Mouse (Mus musculus): ENCODE measurements around the gene Nmrk1. TPM values are rescaled to one million over a fixed set of nuclear protein-coding genes. Genes with fewer than 3 reads are reported as not detected.

Nmrk1 gene
- polyA plus RNA-seq, 1 experiment from 2014 or later, result 14.6 TPM

GRCm38 (mm10) chr19:18673116-18673515 is 41.4 kb downstream of the Nmrk1 start:
- WGBS, result 47% methylated on average over 4 of the region's 4 CpGs
- no peak overlapping the region for H3K4me3 ChIP-seq (replicated peaks)
- H3K27ac ChIP-seq, result no peak overlapping the region
- H3K27me3 ChIP-seq (replicated peaks), result no peaks in the 10 kb centered on the region
- no peak for ATAC-seq (ENCODE audit: insufficient read depth, low FRiP score, low read depth)
- no peaks in the 10 kb centered on the region for H3K36me3 ChIP-seq
- H3K9me3 ChIP-seq, result no peaks in the 10 kb centered on the region
- peak overlapping the region; percentile 69; the same call in 1 of the 2 replicates for H3K4me2 ChIP-seq
- peaks cover 18% of the 10 kb centered on the region; the same call in 1 of the 2 replicates for H3K4me1 ChIP-seq
- no peak overlapping the region for H3K9ac ChIP-seq

- Histone ChIP-seq H3K9me3 (no peaks in the 10 kb centered on the region), H3K27ac (no peak overlapping the region), H3K4me3 (replicated peaks) (no peak overlapping the region), H3K4me2 (no peak overlapping the region), H3K27me3 (replicated peaks) (no peaks in the 10 kb centered on the region), H3K4me1 (no peaks in the 10 kb centered on the region), H3K9ac (no peak overlapping the region), H3K36me3 (peaks cover 11% of the 10 kb centered on the region; the same call in 1 of the 2 replicates)
- 63% methylated on average over 4 of the region's 4 CpGs for WGBS
- no peak for ATAC-seq (ENCODE audit: insufficient read depth, low FRiP score, low read depth)
Measured at GRCm38 (mm10) chr19:18682142-18682541, 50.4 kb downstream of the Nmrk1 start.

DNA sequence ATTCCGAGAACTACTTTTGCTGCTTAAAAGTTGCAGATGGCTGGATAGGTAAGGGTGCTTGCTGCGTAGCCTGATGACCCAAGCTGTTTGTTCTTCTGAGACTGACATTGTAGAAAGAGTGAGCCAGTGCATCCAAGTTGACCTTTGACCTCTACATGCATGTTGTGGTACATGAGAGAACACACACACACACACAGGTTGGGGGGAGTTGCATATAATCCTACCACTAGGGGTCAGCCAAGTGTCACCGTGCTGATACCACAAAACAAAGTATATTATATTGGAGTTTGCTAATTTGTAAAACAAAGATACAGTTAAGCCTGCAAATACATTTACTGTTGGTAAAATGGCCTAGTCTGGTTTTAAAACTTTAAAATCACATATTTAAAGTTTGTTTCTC is 55.8 kb downstream of the Nmrk1 start:
- no peaks in the 10 kb centered on the region for H3K27me3 ChIP-seq (replicated peaks)
- no peak overlapping the region for H3K4me3 ChIP-seq (replicated peaks)
- 70% methylated on average over 3 of the region's 3 CpGs for WGBS
- H3K4me2 ChIP-seq, result no peak overlapping the region
- H3K36me3 ChIP-seq, result no peaks in the 10 kb centered on the region
- H3K4me1 ChIP-seq, result no peaks in the 10 kb centered on the region
- no peak overlapping the region for H3K9ac ChIP-seq
- H3K27ac ChIP-seq, result no peak overlapping the region
- no peaks in the 10 kb centered on the region for H3K9me3 ChIP-seq
- no peak for ATAC-seq (ENCODE audit: insufficient read depth, low FRiP score, low read depth)

DNA sequence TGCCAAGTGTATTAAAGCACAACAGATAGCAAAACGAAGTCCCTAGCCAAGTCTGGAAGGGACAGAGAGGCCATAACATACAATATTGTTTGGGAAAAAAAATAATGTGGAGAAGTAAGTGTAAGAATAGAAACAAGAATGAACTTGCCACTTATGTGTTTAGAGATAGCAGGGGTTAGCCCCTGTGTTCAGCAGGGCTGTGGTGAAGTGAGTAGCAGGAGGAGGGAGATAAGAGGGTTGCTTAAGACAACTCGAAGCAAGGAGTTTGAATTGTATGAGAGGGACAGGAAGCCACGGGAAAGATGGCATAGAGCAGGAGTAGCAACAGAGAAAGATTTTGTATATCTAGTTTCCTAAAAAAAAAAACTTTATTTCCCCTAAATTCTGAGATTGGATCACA is 60.4 kb downstream of the Nmrk1 start:
- Histone ChIP-seq H3K9me3 (no peaks in the 10 kb centered on the region), H3K4me1 (no peaks in the 10 kb centered on the region), H3K4me3 (replicated peaks) (no peak overlapping the region), H3K36me3 (no peaks in the 10 kb centered on the region), H3K9ac (no peak overlapping the region), H3K27me3 (replicated peaks) (no peaks in the 10 kb centered on the region), H3K27ac (no peak overlapping the region), H3K4me2 (no peak overlapping the region)
- 72% methylated on average over 3 of the region's 3 CpGs for WGBS
- peak; percentile 88 for ATAC-seq (ENCODE audit: insufficient read depth, low FRiP score, low read depth)

- Histone ChIP-seq H3K9ac (no peak overlapping the region), H3K27me3 (replicated peaks) (no peaks in the 10 kb centered on the region), H3K4me2 (no peak overlapping the region), H3K27ac (no peak overlapping the region), H3K9me3 (no peaks in the 10 kb centered on the region), H3K4me1 (no peaks in the 10 kb centered on the region), H3K36me3 (no peaks in the 10 kb centered on the region), H3K4me3 (replicated peaks) (no peak overlapping the region)
- 0 out of 2 replicates have a peak, but pooled peaks have one; percentile 37 for ATAC-seq (ENCODE audit: insufficient read depth, low FRiP score, low read depth)
- WGBS, result 83% methylated on average over 2 of the region's 2 CpGs
Measured at GRCm38 (mm10) chr19:18692768-18693167, 61.0 kb downstream of the Nmrk1 start.

- no peaks in the 10 kb centered on the region for H3K4me1 ChIP-seq
- 95% methylated on average over 3 of the region's 3 CpGs for WGBS
- no peak overlapping the region for H3K4me3 ChIP-seq (replicated peaks)
- no peaks in the 10 kb centered on the region for H3K9me3 ChIP-seq
- no peak overlapping the region for H3K9ac ChIP-seq
- H3K36me3 ChIP-seq, result no peaks in the 10 kb centered on the region
- ATAC-seq (ENCODE audit: insufficient read depth, low FRiP score, low read depth), result no peak
- H3K4me2 ChIP-seq, result no peak overlapping the region
- H3K27me3 ChIP-seq (replicated peaks), result no peaks in the 10 kb centered on the region
- H3K27ac ChIP-seq, result no peak overlapping the region
Measured at GRCm38 (mm10) chr19:18695116-18695515, 63.4 kb downstream of the Nmrk1 start.

- Histone ChIP-seq H3K9me3 (no peaks in the 10 kb centered on the region), H3K4me3 (replicated peaks) (no peak overlapping the region), H3K4me1 (no peaks in the 10 kb centered on the region), H3K36me3 (no peaks in the 10 kb centered on the region), H3K4me2 (no peak overlapping the region), H3K9ac (no peak overlapping the region), H3K27me3 (replicated peaks) (no peaks in the 10 kb centered on the region), H3K27ac (no peak overlapping the region)
- peak; percentile 81; the same call in 1 of the 2 replicates for ATAC-seq (ENCODE audit: insufficient read depth, low FRiP score, low read depth)
- WGBS, result 50% methylated on average over 1 of the region's 1 CpGs
Measured at GRCm38 (mm10) chr19:18695552-18695951, 63.8 kb downstream of the Nmrk1 start.

Other genes starting within 250 kb of the Nmrk1 start
- 95.9 and 97.4 TPM in 2 replicates for gene Ostf1, start 127 bp upstream of the Nmrk1 start, polyA plus RNA-seq (2015; fragmentation: Nextera tagmentation; extraction: Ambion mirVana)
- 24.0 and 26.9 TPM in 2 replicates for gene Carnmt1, start 38.8 kb downstream of the Nmrk1 start, polyA plus RNA-seq (2015; fragmentation: Nextera tagmentation; extraction: Ambion mirVana)
- gene D030056L22Rik, start 81.2 kb downstream of the Nmrk1 start, polyA plus RNA-seq (2015; fragmentation: Nextera tagmentation; extraction: Ambion mirVana), result 29.1 and 32.3 TPM in 2 replicates
- 0.15 and 0.18 TPM in 2 replicates for gene Trpm6, start 118.0 kb downstream of the Nmrk1 start, polyA plus RNA-seq (2015; fragmentation: Nextera tagmentation; extraction: Ambion mirVana)

All from stomach, embryonic 15.5 days (tissue).